Mouse (Mus musculus) neural tube, embryonic 10.5 days (tissue): ENCODE results near the gene Acod1.

Experiments used
- DNase-seq: peaks from one replicate; pipeline ENCODE4 v3.0.0-alpha.2; 2017; ENCODE audit warnings: low spot score; ENCODE audit errors: extremely low spot score

Acod1 gene

DNA sequence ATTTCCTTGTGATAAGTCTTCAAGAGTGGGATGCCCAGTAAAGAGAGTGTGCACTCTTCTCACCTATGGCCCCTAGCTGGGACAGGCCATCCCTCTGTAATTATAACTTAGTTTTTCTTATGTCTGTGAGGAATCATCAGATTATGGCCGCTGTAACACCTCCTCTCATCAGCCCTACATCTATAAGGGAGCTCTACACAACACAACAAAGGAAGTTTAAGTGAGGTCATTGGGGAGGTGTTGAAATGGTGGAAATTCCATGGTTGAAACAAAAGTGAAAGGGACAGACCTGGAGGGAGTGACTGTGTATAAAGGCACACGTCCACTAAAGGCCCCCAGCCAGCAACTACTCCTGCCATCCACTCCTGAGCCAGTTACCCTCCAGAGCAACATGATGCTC is at the start of gene Acod1:
Gene Acod1, plus strand, starts transcription at position 301 of the 400 bp plus-strand sequence.
- DNase-seq = no peak

DNA sequence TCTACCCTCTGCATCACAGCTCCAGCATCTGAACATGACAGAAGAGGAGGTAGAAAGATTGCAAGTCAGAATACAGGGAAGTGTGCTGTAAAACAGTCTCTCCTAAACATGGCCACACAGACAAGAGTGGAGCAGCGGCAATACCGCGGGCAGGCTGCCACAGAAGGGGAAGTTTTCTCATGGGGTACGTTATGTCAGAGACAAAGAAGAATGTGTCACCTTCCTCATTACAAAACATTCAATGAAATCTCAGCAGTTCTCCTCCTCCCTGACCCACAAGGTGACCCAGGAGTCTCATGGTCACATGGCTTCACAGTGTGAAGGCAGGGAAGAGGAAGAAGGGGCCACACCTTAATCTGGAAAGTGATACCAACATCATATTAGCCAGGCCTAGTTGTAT is 39.0 kb upstream of the Acod1 start:
- DNase-seq = no peak

DNA sequence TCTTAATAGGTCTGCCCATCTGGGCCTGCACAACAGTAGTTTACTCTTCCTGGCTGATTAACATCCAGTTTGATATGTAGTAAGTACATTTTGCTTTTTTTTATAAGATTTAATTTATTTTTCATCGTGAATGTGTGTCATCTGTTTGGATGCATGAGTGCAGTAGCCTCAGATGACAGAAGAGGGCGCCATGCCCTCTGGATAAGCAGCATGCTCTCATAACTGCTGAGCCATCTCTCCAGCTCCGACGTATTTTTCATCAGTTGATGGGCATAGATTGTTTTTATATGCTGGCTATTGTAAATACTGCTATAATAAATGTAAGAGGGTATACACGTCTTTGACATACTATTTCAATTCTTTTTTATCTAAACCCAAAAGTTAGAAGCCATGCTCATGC is 35.0 kb upstream of the Acod1 start:
- DNase-seq = peak; percentile 17

DNA sequence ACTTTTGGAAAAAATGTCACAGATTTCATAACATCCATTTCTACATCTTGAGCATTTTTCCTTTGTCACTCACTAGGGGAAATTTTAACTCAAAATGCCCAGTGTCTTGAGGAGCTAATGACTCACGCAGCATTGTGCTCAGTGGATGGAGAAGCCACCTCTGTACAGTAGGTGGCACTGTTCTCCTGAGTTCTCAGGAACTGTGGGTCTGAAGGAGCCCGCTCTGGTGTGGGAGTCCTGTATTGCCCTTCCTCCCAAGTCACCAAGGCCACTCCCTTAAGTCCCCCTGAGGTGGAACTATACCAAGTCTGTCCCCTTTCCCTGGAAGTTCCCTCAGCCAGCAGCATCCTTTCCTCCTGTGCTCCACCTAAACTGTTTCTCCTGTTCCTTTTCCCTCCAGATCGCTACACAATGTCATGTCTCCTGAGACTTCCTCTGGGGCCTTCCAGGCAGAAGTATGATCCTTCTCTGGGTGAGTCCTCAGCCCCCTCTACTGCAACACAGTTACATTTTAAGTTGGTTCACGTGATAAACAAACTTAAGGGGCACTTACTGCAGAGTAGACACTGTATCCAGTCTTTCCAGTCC is 34.1 kb upstream of the Acod1 start:
- peak; percentile 52 for DNase-seq

DNA sequence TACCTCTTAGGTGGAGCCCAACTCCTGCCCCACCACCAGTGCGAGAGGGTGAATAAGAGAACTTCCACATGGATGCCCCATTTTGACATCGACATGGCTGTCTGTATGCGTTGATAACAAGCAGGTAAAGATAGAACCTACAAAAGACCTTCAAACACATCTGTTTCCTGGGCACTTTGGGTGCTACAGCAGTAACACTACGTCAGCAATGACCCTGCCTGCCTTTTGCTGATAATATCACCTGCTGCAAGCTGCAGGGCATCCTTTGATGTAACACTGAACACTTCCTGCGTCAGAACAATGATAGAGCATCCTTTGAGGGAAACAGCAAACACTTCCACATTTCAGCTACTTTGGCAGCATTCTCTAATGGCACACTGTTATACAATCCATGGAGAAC is 29.8 kb upstream of the Acod1 start:
- no peak for DNase-seq

DNA sequence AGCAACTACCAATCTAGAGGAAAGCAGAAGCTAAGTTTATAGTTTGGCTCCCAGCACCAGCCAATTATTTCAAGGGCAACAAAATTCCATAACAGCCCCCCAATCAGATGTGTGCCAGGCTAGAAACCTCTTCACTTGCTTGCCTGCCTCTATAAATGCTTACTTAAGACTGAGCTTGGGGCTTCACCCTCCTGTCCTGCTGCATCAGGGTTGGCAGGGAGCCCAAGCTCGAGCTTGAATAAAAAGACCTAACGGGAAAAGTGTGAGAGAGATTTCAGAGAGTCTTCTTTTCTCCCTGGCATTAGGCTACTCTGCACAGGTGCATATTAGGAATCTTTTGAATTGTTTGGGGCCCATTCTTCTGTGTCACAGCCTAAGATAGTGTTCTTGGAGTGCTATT is 26.7 kb upstream of the Acod1 start:
- DNase-seq = no peak

DNA sequence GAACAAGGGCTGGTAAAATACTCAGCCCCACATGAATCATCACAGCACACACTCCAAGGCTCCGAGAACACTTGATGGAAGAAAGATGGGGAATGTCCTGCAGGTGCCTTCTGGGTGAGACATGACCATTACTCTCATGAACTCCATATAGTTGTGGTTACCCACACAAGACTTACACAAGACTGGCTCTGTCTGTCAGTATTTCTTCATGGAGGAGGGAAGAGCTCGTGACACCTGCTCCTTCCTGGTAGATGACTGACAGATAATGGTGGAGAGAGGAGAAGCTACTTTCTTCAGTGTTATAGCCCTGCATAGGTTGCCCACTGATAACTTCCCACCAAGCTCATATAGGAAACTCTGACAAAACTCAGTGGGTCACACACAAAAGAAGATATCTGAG is 17.6 kb upstream of the Acod1 start:
- DNase-seq = no peak

DNA sequence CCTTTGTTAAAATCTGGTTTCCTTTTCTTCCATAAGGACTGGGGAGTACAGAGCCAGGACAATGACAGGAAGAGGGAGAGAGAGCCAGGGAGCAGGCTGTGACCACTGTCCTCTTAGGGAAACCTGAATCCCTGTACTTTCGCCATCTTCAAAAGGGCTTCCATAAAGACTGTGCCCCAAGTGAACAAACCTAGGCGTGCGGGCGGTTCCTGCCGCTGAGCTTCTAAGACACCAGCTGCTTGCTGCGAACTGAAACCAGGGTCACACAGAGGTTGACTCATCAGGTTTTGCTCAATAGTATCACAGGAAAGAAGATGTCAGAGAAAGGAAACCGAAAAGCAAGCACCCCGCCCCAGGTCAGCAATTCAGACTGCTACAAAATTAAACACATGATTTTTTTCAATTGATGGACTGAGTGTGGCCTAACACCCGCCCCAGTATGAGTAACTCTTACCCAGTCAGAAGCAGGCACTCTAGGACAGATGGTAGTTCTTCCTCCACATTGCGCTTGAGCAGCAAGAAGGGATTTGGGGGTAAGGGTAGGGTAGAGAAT is 13.4 kb upstream of the Acod1 start:
- DNase-seq = no peak

DNA sequence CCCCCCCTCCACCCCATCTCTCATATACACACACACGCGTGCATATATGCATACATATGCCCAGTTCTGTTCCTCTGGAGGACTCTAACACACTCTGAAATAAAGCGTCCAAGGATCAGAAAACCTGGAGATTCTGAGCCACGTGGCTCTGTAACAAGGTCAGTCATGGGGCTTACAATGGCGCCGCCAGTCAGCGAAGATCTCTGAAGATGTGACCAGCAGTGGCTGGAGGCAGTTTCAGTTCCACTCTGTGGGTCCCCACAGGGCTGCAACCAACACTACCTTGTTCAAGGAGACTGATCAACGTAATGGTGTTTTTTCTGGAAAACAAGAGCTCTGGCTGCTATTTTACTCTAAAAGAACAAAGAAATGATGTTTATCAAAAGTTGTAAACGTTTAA is 12.7 kb upstream of the Acod1 start:
- no peak for DNase-seq

DNA sequence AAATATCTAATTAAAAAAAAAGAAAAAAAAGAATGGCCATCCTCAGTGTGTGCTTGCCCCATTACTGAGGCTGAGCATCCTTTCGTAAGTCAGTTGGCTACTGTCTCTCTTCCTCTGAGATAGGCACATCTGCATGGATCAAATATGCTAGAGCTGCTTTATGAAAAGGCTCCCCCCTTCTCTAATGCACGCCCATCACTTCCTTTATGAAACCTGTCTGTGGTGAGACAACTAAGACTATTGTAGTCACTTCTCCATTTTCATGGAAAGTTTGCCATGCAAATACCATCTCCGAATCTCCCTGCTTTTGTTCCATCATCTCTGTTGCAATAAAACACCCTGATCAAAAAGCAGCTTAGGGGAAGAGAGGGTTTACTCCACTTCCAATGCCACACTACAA is 9.8 kb upstream of the Acod1 start:
- DNase-seq = no peak

DNA sequence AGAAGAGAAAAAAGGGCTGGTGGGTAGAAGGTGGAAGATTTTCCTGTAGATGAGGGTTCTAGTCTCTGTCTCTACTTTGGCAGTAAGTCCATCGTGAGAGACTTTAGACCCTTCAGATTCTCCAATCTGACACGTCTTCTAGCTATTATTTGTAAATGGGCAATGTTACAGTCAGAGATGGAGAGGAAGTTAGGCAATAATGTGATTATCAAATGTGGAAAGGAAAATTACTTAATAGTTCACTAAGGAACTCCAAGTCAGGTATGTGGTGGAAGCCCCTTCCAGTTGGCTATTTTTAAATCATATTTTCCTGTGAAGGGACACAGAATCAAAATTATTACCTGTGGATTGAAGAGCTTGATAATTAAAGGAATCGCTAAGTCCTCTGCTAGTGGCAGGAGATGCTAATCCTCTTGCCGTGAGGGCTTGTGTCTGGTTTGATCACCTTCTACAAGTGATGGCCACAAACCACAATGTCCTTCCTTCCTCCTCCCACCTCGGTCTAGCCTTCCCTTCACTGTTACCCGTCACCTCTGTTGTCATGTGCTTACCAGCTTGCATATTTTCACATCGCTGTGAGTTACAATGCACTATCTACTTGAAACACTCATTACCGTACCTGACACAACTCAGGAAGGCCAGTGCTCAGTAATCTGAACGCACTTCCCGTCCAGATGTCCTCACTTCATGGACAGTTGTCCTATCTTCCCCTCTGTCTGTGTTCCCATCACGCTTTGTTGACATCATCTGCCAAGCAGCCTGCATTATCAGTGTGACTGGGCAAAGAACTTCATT is 1.7 kb downstream of the Acod1 start:
- no peak for DNase-seq

DNA sequence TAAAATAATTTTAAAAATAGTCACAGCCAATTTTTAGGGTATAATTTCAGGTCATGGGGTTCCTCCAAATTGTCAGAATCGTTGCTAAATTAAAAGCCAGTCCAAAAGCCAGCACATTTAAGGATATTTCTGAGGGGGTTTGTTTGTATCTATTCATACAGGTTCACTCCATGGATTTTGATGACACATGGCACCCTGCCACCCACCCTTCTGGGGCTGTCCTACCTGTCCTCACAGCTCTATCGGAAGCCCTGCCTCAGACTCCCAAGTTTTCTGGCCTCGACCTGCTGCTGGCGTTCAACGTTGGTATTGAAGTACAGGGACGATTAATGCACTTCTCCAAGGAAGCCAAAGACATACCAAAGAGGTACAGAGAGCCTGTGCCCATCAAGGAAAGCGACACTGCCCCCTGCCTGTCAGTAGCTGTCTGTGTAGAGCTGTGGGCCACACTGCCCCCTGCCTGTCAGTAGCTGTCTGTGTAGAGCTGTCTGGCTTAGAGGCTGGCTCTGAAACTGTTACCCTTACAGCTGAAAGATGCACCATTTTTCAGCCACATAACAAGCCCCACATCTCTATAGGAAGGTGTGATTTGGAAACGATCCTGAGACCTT is 4.5 kb downstream of the Acod1 start:
- peak; percentile 69 for DNase-seq

DNA sequence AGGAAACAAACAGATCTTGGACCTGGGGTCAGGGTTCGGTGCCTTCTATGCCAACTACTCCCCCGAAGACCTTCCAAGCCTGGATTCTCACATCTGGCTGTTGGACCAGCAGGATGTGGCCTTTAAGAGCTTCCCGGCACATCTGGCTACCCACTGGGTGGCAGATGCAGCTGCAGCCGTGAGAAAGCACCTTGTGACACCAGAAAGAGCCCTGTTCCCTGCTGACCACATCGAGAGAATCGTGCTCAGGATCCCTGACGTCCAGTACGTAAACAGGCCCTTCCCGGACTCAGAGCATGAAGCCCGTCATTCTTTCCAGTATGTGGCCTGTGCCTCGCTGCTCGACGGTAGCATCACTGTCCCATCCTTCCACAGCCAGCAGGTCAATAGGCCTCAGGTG is 8.0 kb downstream of the Acod1 start:
- no peak for DNase-seq

DNA sequence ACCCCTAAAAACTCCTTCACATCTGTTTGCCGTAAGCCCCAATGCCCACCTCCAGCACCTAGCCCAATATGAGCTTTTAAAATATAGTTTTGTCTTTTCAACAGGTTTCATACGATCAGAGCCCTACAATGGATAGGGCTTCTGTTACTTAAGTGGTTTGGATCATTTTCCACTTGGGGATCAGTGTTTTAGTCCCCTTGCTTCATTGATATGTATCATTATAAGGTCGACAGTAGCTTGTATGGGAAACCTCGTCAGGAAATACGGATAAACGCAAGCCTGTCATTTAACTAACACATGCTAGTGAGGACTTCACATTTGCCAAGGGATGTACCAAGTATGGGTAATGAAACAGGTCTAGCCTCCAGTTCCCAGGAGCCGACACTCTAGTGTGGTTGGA is 9.8 kb downstream of the Acod1 start:
- DNase-seq = no peak

DNA sequence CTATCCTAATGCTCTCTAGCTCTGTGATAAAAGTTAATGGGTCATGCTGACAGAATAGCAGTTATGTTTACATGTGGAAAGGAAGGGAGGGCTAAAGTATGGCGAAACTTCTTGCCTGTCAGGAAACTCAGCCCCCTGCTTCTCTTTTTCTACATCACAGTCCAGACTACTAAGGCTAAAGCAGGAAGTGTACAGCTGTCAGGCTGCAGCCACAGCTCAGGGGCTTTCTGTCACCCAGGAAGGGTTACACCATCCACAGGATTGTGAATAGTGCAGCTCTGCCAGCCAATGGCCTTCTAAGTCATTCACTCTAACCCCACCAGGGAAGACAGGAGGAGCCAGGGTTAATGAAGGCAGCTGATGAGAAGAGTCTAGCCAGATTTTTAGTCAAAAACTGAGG is 12.2 kb downstream of the Acod1 start:
- no peak for DNase-seq

DNA sequence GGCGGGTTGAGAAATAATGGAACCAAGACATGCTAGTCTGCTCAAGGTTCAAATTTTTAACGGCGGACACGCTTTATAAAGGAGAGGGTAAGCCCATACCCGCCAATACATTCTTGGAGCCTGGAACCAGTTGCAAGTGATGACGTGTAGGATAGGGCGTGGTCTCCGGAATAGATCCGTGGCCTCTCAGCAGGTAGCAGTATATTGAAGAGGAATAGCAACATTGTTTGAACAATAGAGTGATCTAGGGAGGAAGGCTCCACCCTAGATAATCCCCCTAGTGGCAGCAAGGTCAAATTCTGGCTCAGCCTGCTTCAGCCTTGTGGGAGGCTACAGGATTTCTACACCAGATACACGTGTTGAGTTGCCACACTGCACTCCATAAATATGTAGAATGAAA is 12.7 kb downstream of the Acod1 start:
- DNase-seq = no peak

DNA sequence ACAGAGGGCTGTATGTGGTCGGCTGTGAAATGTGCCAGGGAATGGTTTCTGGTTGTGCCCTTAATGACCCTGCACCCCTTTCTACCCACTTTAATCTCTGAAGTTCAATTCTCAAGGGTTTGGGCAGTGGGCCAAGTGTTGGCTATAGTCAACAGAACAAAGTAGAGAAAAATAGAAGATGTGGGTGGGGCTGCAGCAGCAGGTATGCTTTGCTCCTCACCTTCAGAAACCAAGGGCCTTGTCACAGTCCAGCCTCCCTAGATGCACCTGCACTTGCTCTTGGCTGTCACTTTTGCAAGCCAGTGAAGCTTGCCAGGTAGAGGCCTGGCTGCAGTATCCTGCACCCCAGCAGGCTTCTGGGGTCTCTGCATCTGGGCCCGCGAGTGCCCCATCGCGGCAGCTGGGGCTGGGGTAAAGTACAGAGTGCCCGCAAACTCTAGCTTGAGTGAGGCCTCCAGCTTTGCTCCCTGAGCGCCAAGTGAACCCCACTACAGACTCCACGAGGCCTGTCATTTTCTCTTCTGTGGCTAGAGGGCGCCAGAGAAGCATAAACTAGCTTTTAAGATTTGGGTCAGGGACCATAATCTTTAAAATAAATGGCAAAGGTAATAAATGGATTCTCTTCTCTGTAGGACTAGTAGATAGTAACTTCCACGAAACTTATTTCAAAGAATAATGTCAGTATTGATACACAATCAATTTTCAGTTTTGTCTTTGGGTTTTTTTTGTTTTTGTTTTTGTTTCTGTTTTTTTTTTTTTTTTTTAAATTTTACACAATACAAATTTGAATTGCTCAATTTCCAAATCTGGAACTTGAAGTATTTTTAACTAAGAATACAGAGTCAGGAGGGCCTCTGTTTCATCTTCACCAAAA is 18.8 kb downstream of the Acod1 start:
- peak; percentile 68 for DNase-seq

DNA sequence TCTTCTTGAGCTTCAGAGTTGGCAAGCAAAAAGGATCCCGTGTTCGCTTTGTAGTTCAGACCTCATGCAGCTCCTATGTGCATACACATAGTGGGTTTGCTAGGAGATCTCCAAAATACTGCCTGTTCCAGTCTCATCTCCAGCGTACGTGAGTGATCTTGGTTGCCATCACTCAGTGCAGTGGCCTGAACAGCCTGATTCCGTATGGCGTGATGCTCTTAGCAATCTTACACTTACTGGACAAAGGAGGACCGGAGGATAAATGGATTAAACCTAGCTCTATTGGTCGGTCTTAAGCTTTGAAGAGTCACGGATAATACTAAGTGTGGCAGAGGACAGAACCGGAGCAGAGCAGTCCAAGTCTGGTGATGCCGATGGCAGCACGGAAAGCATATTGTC is 22.7 kb downstream of the Acod1 start:
- DNase-seq = no peak

DNA sequence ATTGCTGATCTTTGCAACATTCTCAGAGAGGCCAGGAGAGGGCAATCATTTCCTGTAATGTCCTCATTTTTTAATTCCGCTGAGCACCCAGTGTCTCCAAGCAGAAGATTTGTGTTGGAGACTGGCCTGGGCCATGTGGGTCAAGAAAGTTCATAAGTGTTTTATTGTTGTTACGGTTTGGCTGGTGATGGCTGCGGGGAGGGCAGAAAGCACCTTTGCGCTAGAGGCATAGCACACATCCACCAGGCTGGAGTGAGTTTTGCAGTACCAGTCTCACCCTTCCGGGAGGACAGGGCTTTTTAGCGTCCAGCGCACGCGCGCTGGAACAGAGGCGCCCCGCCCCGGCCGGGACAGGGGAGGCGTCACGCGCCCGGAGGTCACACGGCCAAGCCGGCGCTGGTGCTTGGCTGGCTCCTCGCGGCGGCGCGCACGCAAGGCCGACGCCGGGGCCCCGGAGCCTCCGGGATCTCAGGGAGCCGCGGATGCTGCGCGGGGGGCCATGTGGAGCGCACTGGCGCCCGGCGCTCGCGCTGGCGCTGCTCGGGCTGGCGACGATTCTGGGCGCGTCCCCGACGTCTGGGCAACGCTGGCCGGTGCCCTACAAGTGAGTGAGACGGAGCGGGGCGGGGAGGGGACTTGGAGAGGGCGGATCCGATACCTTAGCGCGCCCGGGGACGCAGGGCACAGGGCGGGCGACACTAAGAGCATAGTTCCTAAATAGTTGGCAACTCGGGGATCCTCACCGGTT is 23.3 kb downstream of the Acod1 start, which contains the start of gene Cln5:
Gene Cln5, plus strand, starts transcription at position 353 of the 748 bp plus-strand sequence.
- peak; percentile 92 for DNase-seq

DNA sequence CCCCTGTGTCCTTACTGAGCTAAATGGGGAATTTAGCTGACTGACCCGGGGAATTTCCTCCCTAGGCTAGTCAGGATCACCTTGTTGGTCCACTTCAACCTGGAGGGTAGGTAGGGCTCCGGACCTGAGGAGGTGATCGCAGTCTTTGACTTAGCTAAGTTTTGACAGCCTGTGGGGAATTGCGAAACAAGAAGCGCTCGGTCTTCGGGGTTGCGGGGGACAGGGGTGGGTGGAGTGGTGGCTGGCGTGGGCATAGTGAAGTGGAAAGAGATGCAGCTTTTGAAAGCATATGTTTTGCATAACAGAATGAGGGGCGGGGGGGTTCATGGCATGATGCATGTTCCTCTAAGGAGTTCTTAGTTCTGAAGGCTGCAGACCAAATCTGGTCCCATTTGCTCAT is 24.0 kb downstream of the Acod1 start:
- no peak for DNase-seq

DNA sequence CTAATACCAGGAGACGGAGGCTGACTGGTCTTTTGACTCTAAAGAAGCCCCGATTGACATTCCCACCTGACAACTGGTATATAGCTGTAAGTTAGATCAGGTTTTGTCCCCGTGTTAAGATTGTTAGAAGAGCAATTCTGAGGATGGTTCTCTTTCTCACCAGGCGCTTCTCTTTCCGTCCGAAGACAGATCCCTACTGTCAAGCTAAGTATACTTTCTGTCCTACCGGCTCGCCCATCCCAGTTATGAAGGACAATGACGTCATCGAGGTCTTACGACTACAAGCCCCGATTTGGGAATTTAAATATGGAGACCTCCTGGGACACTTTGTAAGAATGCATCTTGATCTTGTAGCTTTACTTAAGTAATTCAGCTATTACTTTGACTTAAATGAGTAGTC is 24.7 kb downstream of the Acod1 start:
- no peak for DNase-seq
